Mouse (Mus musculus): ENCODE data around the gene Optn. TPM values are rescaled to one million over a fixed set of nuclear protein-coding genes. Genes with fewer than 3 reads are reported as not detected.

Optn gene
- total and polyA plus RNA-seq, 3 experiments, result 25.1 to 37.3 (median 28.0) TPM

GRCm38 (mm10) chr2:5044321-5044720, 19.5 kb downstream of the Optn start:
- in situ Hi-C loops (cut with MboI; ENCODE audit: low pct_ligation_motif_present, low pct_unique_long_range_greater_than_20kb, low sequenced_read_pairs), result no loop called here
- no peak overlapping the region for H3K4me2 ChIP-seq (ENCODE audit: insufficient read depth, low read depth, poor library complexity, severe bottlenecking)
- dilution Hi-C loops (cut with MboI; ENCODE audit: extremely low pct_ligation_motif_present, extremely low pct_unique_long_range_greater_than_20kb, low sequenced_read_pairs), result no loop called here
- no peaks in the 10 kb centered on the region for H3K79me2 ChIP-seq (replicated peaks; ENCODE audit: control insufficient read depth, extremely low read depth, insufficient read depth, poor library complexity, severe bottlenecking)
- no peaks in the 10 kb centered on the region for H3K27me3 ChIP-seq (replicated peaks)
- H3K27ac ChIP-seq (ENCODE audit: insufficient read depth, low read depth), result no peak overlapping the region
- H3K4me3 ChIP-seq (replicated peaks in 1 of 3; ENCODE audit: low read depth in 2 of 3, low read length in 2 of 3, poor library complexity in 1 of 3), result no peak overlapping the region
- H3K9me3 ChIP-seq (replicated peaks; ENCODE audit: low read length), result no peaks in the 10 kb centered on the region
- H3K4me1 ChIP-seq (ENCODE audit: control insufficient read depth in 1 of 2, insufficient read depth in 2 of 2), result peaks cover 5 to 62% of the 10 kb centered on the region in 2 experiments
- peaks cover 38 to 86% of the 10 kb centered on the region in 2 experiments for H3K36me3 ChIP-seq (replicated peaks in 1 of 2; ENCODE audit: control insufficient read depth in 1 of 2, insufficient read depth in 1 of 2, low read length in 1 of 2)
- no peak overlapping the region for H3K9ac ChIP-seq (ENCODE audit: insufficient read depth, low read depth)
- no peak for DNase-seq (ENCODE audit: extremely low read depth)
- TF ChIP-seq KAT2A (IDR thresholded peaks at IDR 0.05; ENCODE audit: insufficient replicate concordance, low read length) (no peak), TBP (conservative IDR thresholded peaks at IDR 0.05; ENCODE audit: low read depth, low read length) (no peak), SMC3 (IDR thresholded peaks at IDR 0.05; ENCODE audit: low read depth, low read length) (no peak), MAFK (IDR thresholded peaks at IDR 0.05; ENCODE audit: insufficient replicate concordance, low read length) (no peak), ETS1 (conservative IDR thresholded peaks at IDR 0.05; ENCODE audit: low read depth, low read length) (no peak), IRF4 (IDR thresholded peaks at IDR 0.05; ENCODE audit: low read depth, low read length) (no peak), HCFC1 (IDR thresholded peaks at IDR 0.05; ENCODE audit: low read depth, low read length) (no peak), POLR2A (IDR thresholded peaks at IDR 0.05; ENCODE audit: low read depth, low read length) (no peak), ZMIZ1 (IDR thresholded peaks at IDR 0.05; ENCODE audit: low read depth, low read length) (no peak)

GRCm38 (mm10) chr2:5043476-5043761, 20.4 kb downstream of the Optn start:
- no peak overlapping the region for H3K27ac ChIP-seq (ENCODE audit: insufficient read depth, low read depth)
- DNase-seq (ENCODE audit: extremely low read depth), result no peak
- H3K4me1 ChIP-seq (ENCODE audit: control insufficient read depth in 1 of 2, insufficient read depth in 2 of 2), result peaks cover 5 to 62% of the 10 kb centered on the region in 2 experiments
- no peaks in the 10 kb centered on the region for H3K79me2 ChIP-seq (replicated peaks; ENCODE audit: control insufficient read depth, extremely low read depth, insufficient read depth, poor library complexity, severe bottlenecking)
- H3K9me3 ChIP-seq (replicated peaks; ENCODE audit: low read length), result no peaks in the 10 kb centered on the region
- no peak overlapping the region for H3K4me2 ChIP-seq (ENCODE audit: insufficient read depth, low read depth, poor library complexity, severe bottlenecking)
- dilution Hi-C loops (cut with MboI; ENCODE audit: extremely low pct_ligation_motif_present, extremely low pct_unique_long_range_greater_than_20kb, low sequenced_read_pairs), result no loop called here
- no peaks in the 10 kb centered on the region for H3K27me3 ChIP-seq (replicated peaks)
- no peak overlapping the region for H3K9ac ChIP-seq (ENCODE audit: insufficient read depth, low read depth)
- no peak overlapping the region for H3K4me3 ChIP-seq (replicated peaks in 1 of 3; ENCODE audit: low read depth in 2 of 3, low read length in 2 of 3, poor library complexity in 1 of 3)
- in situ Hi-C loops (cut with MboI; ENCODE audit: low pct_ligation_motif_present, low pct_unique_long_range_greater_than_20kb, low sequenced_read_pairs), result no loop called here
- TF ChIP-seq PAX5 (IDR thresholded peaks at IDR 0.05; ENCODE audit: low read length) (no peak), USF2 (conservative IDR thresholded peaks at IDR 0.05; ENCODE audit: low read depth, low read length) (no peak), KAT2A (IDR thresholded peaks at IDR 0.05; ENCODE audit: insufficient replicate concordance, low read length) (no peak), CTCF (conservative IDR thresholded peaks at IDR 0.05 in 1 of 2, IDR thresholded peaks at IDR 0.05 in 1 of 2; ENCODE audit: low read depth in 2 of 2, low read length in 2 of 2) (no peak), RAD21 (IDR thresholded peaks at IDR 0.05; ENCODE audit: low read depth, low read length) (no peak), EP300 (IDR thresholded peaks at IDR 0.05; ENCODE audit: low read length) (no peak), CHD2 (IDR thresholded peaks at IDR 0.05; ENCODE audit: low read length) (no peak), ZC3H11A (IDR thresholded peaks at IDR 0.05; ENCODE audit: low read depth, low read length) (no peak), E2F4 (IDR thresholded peaks at IDR 0.05; ENCODE audit: insufficient replicate concordance, low read depth, low read length) (no peak), ZNF384 (IDR thresholded peaks at IDR 0.05; ENCODE audit: low read depth, low read length) (no peak), TCF12 (IDR thresholded peaks at IDR 0.05; ENCODE audit: low read depth, low read length) (no peak), ETS1 (conservative IDR thresholded peaks at IDR 0.05; ENCODE audit: low read depth, low read length) (no peak), TBP (conservative IDR thresholded peaks at IDR 0.05; ENCODE audit: low read depth, low read length) (no peak), ZMIZ1 (IDR thresholded peaks at IDR 0.05; ENCODE audit: low read depth, low read length) (no peak)
- peaks cover 36 to 80% of the 10 kb centered on the region in 2 experiments for H3K36me3 ChIP-seq (replicated peaks in 1 of 2; ENCODE audit: control insufficient read depth in 1 of 2, insufficient read depth in 1 of 2, low read length in 1 of 2)

Measured in CH12.LX (cell line).